Mouse (Mus musculus) bone marrow, adult 2 months (tissue): ENCODE data around the gene Rpl13a.

Experiments used
- CTCF ChIP-seq: fragments of 200-500 bp; IDR thresholded peaks from 2 replicates; pipeline ENCODE4 v1.5.1; 2011; ENCODE audit warnings: low read length, control low read depth; ENCODE audit not compliant: control insufficient read depth, insufficient read depth
- POLR2A ChIP-seq: fragments of 200-500 bp; IDR thresholded peaks from 2 replicates; pipeline ENCODE4 v1.6.1; 2011; ENCODE audit warnings: low read depth, mild to moderate bottlenecking, control low read depth, low read length, borderline replicate concordance; ENCODE audit not compliant: control insufficient read depth

- TF ChIP-seq POLR2A (no peak), CTCF (no peak)
Measured at GRCm38 (mm10) chr7:45094121-45094520, 34.4 kb downstream of the Rpl13a start.
